In the genomic region with DNA sequence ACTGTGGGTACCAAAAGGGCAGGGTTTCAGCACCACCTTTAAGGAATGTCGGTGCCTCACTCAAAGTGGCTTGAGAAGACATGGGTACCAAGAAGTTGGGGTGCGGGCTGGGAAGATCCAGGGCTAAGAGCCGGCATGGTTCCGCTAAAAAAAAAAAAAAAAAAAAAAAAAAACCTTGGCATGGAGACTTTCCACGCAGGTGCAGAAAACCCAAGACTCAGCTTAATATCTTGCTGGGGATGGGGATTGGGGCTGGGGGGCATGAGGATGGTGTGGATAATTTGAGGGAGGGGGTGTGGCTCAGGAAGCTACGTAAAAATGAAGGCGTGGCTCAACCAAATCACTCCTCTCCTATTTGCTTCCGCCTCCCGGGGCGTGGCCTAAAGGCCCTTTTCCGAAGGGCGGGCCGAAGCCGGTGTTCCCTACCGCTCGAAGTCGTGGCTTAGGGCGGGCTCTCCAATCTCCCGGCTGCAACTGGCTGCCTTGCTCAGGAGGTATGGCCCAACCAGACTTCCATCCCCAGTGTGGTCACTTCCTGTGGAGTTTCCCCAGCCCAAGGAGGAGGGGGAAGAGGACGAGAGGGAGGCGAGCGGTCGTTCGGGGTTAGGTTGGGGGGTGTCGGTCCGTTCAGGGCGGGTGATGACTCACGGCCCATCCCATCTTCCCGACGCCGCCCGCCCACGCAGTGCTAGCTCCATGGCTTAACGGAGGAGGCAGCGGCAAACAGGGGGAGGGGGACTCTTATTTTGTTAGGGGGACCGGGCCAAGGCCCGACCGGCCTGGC, we compare ENCODE assay signal across 8 mouse cellular contexts. TPM values are rescaled to one million over a fixed set of nuclear protein-coding genes. Genes with fewer than 3 reads are reported as not detected.
DNase-seq lines count a peak whose midpoint lies in the region; ATAC-seq lines count a peak whose summit lies in the region.

A gene (plus strand): TSS at position 424 of the 784 bp plus-strand sequence.

- H3K4me2 ChIP-seq in forebrain, embryonic 11.5 days (ENCODE audit: low read depth, low read length, severe bottlenecking) = peak within 1 kb of the TSS; percentile 68
- peak within 1 kb of the TSS; percentile 58 for H3K4me2 ChIP-seq in heart, embryonic 16.5 days (ENCODE audit: low read depth, low read length)
- H3K4me2 ChIP-seq in liver, embryonic 15.5 days = peak within 1 kb of the TSS; percentile 81
- H3K4me2 ChIP-seq in neural tube, embryonic 12.5 days (replicated peaks) = peak within 1 kb of the TSS; percentile 69

- H3K27ac ChIP-seq in forebrain, embryonic 11.5 days (ENCODE audit: low read depth, low read length) = no peak within 1 kb of the TSS
- peak within 1 kb of the TSS; percentile 82 for H3K27ac ChIP-seq in heart, embryonic 16.5 days (ENCODE audit: low read length)
- peak within 1 kb of the TSS; percentile 80 for H3K27ac ChIP-seq in liver, embryonic 15.5 days (replicated peaks)
- no peak within 1 kb of the TSS; the same call in 1 of the 2 replicates for H3K27ac ChIP-seq in neural tube, embryonic 12.5 days

- peaks cover 2% of the 10 kb centered on the region; the same call in 1 of the 2 replicates for H3K4me1 ChIP-seq in forebrain, embryonic 11.5 days (replicated peaks; ENCODE audit: control insufficient read depth, insufficient read depth, low read length)
- peaks cover 11% of the 10 kb centered on the region for H3K4me1 ChIP-seq in heart, embryonic 16.5 days (ENCODE audit: control insufficient read depth, insufficient read depth, low read length)
- H3K4me1 ChIP-seq in liver, embryonic 15.5 days (replicated peaks) = peaks cover 41% of the 10 kb centered on the region
- H3K4me1 ChIP-seq in neural tube, embryonic 12.5 days = peaks cover 9% of the 10 kb centered on the region; the same call in 1 of the 2 replicates

- peak within 1 kb of the TSS; percentile 58 for H3K4me3 ChIP-seq in forebrain, embryonic 11.5 days (ENCODE audit: low read depth, low read length)
- H3K4me3 ChIP-seq in heart, embryonic 16.5 days (ENCODE audit: low read length) = peak within 1 kb of the TSS; percentile 66
- H3K4me3 ChIP-seq in liver, embryonic 15.5 days (replicated peaks) = peak within 1 kb of the TSS; percentile 72
- peak within 1 kb of the TSS; percentile 57 for H3K4me3 ChIP-seq in neural tube, embryonic 12.5 days

- no peaks in the 10 kb centered on the region for H3K27me3 ChIP-seq in forebrain, embryonic 11.5 days (ENCODE audit: control insufficient read depth, insufficient read depth, low read length)
- H3K27me3 ChIP-seq in heart, embryonic 16.5 days (ENCODE audit: control insufficient read depth, insufficient read depth, low read length) = no peaks in the 10 kb centered on the region
- H3K27me3 ChIP-seq in liver, embryonic 15.5 days = no peaks in the 10 kb centered on the region
- H3K27me3 ChIP-seq in neural tube, embryonic 12.5 days (replicated peaks) = no peaks in the 10 kb centered on the region

- no peaks in the 10 kb centered on the region for H3K36me3 ChIP-seq in forebrain, embryonic 11.5 days (ENCODE audit: control insufficient read depth, insufficient read depth, low read length)
- H3K36me3 ChIP-seq in heart, embryonic 16.5 days (ENCODE audit: control insufficient read depth, insufficient read depth) = peaks cover 3% of the 10 kb centered on the region; the same call in 1 of the 2 replicates
- peaks cover 8% of the 10 kb centered on the region; the same call in 1 of the 2 replicates for H3K36me3 ChIP-seq in liver, embryonic 15.5 days (replicated peaks)
- H3K36me3 ChIP-seq in neural tube, embryonic 12.5 days = peaks cover 9% of the 10 kb centered on the region; the same call in 1 of the 2 replicates

- whole genome bisulfite sequencing in forebrain, embryonic 11.5 days = 19% methylated on average over 36 of the region's 38 CpGs
- 15% methylated on average over 38 of the region's 38 CpGs for WGBS in heart, embryonic 16.5 days
- 13% methylated on average over 38 of the region's 38 CpGs for WGBS in liver, embryonic 15.5 days (ENCODE audit: insufficient replicate concordance)
- WGBS in neural tube, embryonic 12.5 days = 16% methylated on average over 37 of the region's 38 CpGs

- peak; percentile 79 to 80 for DNase-seq in CD8-positive naive resting alpha-beta T cell, adult 2 months (ENCODE audit: low read depth in 2 of 2, low spot score in 2 of 2)
- peak; percentile 72 for DNase-seq in c-Kit-positive CD71-negative TER-119-negative erythroid progenitor cells, embryonic 14.5 days (ENCODE audit: low read depth)
- DNase-seq in forebrain, embryonic 11.5 days (ENCODE audit: low spot score) = peak; percentile 91
- peak; percentile 93 to 96 for DNase-seq in kidney, postnatal 36 days
- DNase-seq in telencephalon, adult 2 months (ENCODE audit: low read depth, low spot score) = peak; percentile 94

- peak; percentile 94 for ATAC-seq in forebrain, embryonic 11.5 days (replicated peaks; ENCODE audit: low FRiP score)
- ATAC-seq in heart, embryonic 16.5 days (replicated peaks; ENCODE audit: extremely low read depth, insufficient read depth, low FRiP score) = peak; percentile 95
- ATAC-seq in liver, embryonic 15.5 days (ENCODE audit: insufficient read depth) = peak; percentile 92
- ATAC-seq in neural tube, embryonic 12.5 days (ENCODE audit: low FRiP score, low read depth) = peak; percentile 95

- no peaks in the 10 kb centered on the region for H3K9me3 ChIP-seq in forebrain, embryonic 11.5 days (ENCODE audit: control insufficient read depth, low read length)
- no peaks in the 10 kb centered on the region for H3K9me3 ChIP-seq in heart, embryonic 16.5 days (replicated peaks; ENCODE audit: control insufficient read depth, low read length)
- H3K9me3 ChIP-seq in liver, embryonic 15.5 days (replicated peaks) = no peaks in the 10 kb centered on the region
- no peaks in the 10 kb centered on the region for H3K9me3 ChIP-seq in neural tube, embryonic 12.5 days

- peak within 1 kb of the TSS; percentile 51 for H3K9ac ChIP-seq in forebrain, embryonic 11.5 days (ENCODE audit: low read length)
- H3K9ac ChIP-seq in heart, embryonic 16.5 days (ENCODE audit: low read length) = peak within 1 kb of the TSS; percentile 75
- peak within 1 kb of the TSS; percentile 67 for H3K9ac ChIP-seq in liver, embryonic 15.5 days
- peak within 1 kb of the TSS; percentile 60 for H3K9ac ChIP-seq in neural tube, embryonic 12.5 days

RNA-seq across cellular contexts. Expression of the gene that starts here (rescaled TPM):
- 23.6 and 24.8 TPM in 2 replicates for polyA plus RNA-seq in forebrain, embryonic 11.5 days (2014; fragmentation: Nextera tagmentation; extraction: Ambion mirVana)
- polyA plus RNA-seq in heart, embryonic 16.5 days (2015; fragmentation: Nextera tagmentation; extraction: Ambion mirVana) = 19.1 TPM in 2 replicates
- 9.2 and 11.8 TPM in 2 replicates for polyA plus RNA-seq in liver, embryonic 15.5 days (2015; fragmentation: Nextera tagmentation; extraction: Ambion mirVana)
- polyA plus RNA-seq in neural tube, embryonic 12.5 days (2016; fragmentation: Nextera tagmentation; extraction: Ambion mirVana) = 32.9 and 35.5 TPM in 2 replicates

Comparison
In these comparisons a context has a peak if more than half of its experiments do, and no peak if none do; other contexts are left out.
1. H3K27ac ChIP-seq: peak in heart, embryonic 16.5 days (single experiment) and liver, embryonic 15.5 days (single experiment); none in forebrain, embryonic 11.5 days (single experiment) and neural tube, embryonic 12.5 days (single experiment).
2. Peak in every context shown above with its lines, with median percentiles within 50 percentile points of each other: DNase-seq, ATAC-seq, H3K4me2 ChIP-seq, H3K4me3 ChIP-seq and H3K9ac ChIP-seq.